Mouse (Mus musculus): ENCODE results near the gene Tjp3.
A peak's percentile ranks its signal among the peaks of the same experiment; 100 is the strongest.

GRCm38 (mm10) chr10:81328386-81328785 is 37.0 kb upstream of the Tjp3 start, which contains the start of gene Tbxa2r:
- TF ChIP-seq CTCF (IDR thresholded peaks at IDR 0.05; ENCODE audit: low read depth) (peak; percentile 36), EP300 (IDR thresholded peaks at IDR 0.05; ENCODE audit: low read depth) (no peak)
